Mouse (Mus musculus) hindbrain, embryonic 14.5 days (tissue): ENCODE measurements around the gene Gm7697. TPM values are rescaled to one million over a fixed set of nuclear protein-coding genes. Genes with fewer than 3 reads are reported as not detected.
"Not testable (repeated sequence)": the region's sequence is repeated elsewhere in the genome, so short reads cannot be mapped to it uniquely, and the experiment has no call there.

Source experiments
- ATAC-seq: fragments of 200-750 bp; cut with Nextera tagmentation; 2 replicates; pipeline ENCODE4 v1.8.0; 2017; ENCODE audit warnings: moderate number of reproducible peaks, mild to moderate bottlenecking, moderate TSS enrichment, moderate library complexity; ENCODE audit not compliant: low FRiP score
- DNase-seq: peaks from one replicate; pipeline ENCODE4 v3.0.0-alpha.2; 2015; ENCODE audit warnings: low spot score
- H3K27ac ChIP-seq: fragments of 300-500 bp; sonication (generic); 2 replicates; pipeline ENCODE4 v1.5.1; 2014; ENCODE audit warnings: mild to moderate bottlenecking, moderate library complexity
- H3K27me3 ChIP-seq: fragments of 300-500 bp; sonication (generic); 2 replicates; pipeline ENCODE4 v1.6.1; 2014; ENCODE audit warnings: mild to moderate bottlenecking, low read length, mixed read lengths; ENCODE audit not compliant: control insufficient read depth, insufficient read depth
- H3K36me3 ChIP-seq: fragments of 300-500 bp; sonication (generic); replicated peaks from 2 replicates; pipeline ENCODE4 v1.6.1; 2014; ENCODE audit not compliant: control insufficient read depth, insufficient read depth
- H3K4me1 ChIP-seq: fragments of 300-500 bp; sonication (generic); replicated peaks from 2 replicates; pipeline ENCODE4 v1.6.1; 2014; ENCODE audit warnings: antibody characterized with exemption, low read length, mixed read lengths; ENCODE audit not compliant: control insufficient read depth, insufficient read depth
- H3K4me2 ChIP-seq: fragments of 300-500 bp; sonication (generic); replicated peaks from 2 replicates; pipeline ENCODE4 v1.6.1; 2014; ENCODE audit warnings: mild to moderate bottlenecking, moderate library complexity
- H3K4me3 ChIP-seq: fragments of 300-500 bp; sonication (generic); replicated peaks from 2 replicates; pipeline ENCODE4 v1.5.1; 2014; ENCODE audit warnings: mild to moderate bottlenecking, low read length
- H3K9ac ChIP-seq: fragments of 300-500 bp; sonication (generic); 2 replicates; pipeline ENCODE4 v1.6.1; 2014
- H3K9me3 ChIP-seq: fragments of 300-500 bp; sonication (generic); 2 replicates; pipeline ENCODE4 v1.6.1; 2016; ENCODE audit warnings: low read length; ENCODE audit not compliant: control insufficient read depth
- WGBS: fragments of 180-500 bp; shearing (Covaris S2); extraction: QIAGEN DNeasy Blood & Tissue Kit; methylation state at CpG from one replicate; pipeline ENCODE4 v1.1.7; 2014; 5-methylcytosine and 5-hydroxymethylcytosine counted together
- polyA plus RNA-seq: library from polyadenylated mRNA; unstranded; fragments of >200 nt; fragmentation: Nextera tagmentation; extraction: Ambion mirVana; gene quantifications from 2 replicates; pipeline ENCODE4 v1.2.1, GENCODE M21; 2014

Gene Gm7697
- polyA plus RNA-seq, 1 experiment from 2014 or later: not detected

GRCm38 (mm10) chr8:69474946-69475345 is 47.8 kb downstream of the Gm7697 start:
- H3K36me3 ChIP-seq, ATAC-seq, H3K27ac ChIP-seq, H3K4me2 ChIP-seq, DNase-seq, H3K9ac ChIP-seq, H3K4me3 ChIP-seq, H3K4me1 ChIP-seq, H3K9me3 ChIP-seq, H3K27me3 ChIP-seq: not testable (repeated sequence)
- 90% methylated on average over 2 of the region's 3 CpGs for WGBS

GRCm38 (mm10) chr8:69453465-69453864 is 69.3 kb downstream of the Gm7697 start, which contains the start of gene Gm9495:
Gm9495 (minus strand) TSS chr8:69453565.
- 96% methylated on average over 1 of the region's 3 CpGs for WGBS
- ATAC-seq, H3K4me3 ChIP-seq, H3K9ac ChIP-seq, H3K27ac ChIP-seq, H3K4me2 ChIP-seq, H3K36me3 ChIP-seq, H3K27me3 ChIP-seq, DNase-seq, H3K9me3 ChIP-seq, H3K4me1 ChIP-seq: not testable (repeated sequence)

Other genes starting within 250 kb of the Gm7697 start
- not detected in 2 replicates for gene Gm9495, start 69.4 kb downstream of the Gm7697 start, polyA plus RNA-seq
- gene Zfp868, start 102.6 kb upstream of the Gm7697 start, polyA plus RNA-seq: 37.7 and 39.2 TPM in 2 replicates
- gene Zfp964, start 131.5 kb upstream of the Gm7697 start, polyA plus RNA-seq: 1.6 and 2.2 TPM in 2 replicates
- gene Zfp869, start 187.7 kb upstream of the Gm7697 start, polyA plus RNA-seq: 24.8 and 29.8 TPM in 2 replicates
- gene Zfp963, start 227.0 kb upstream of the Gm7697 start, polyA plus RNA-seq: 7.4 and 8.4 TPM in 2 replicates